Mouse (Mus musculus) stomach, postnatal 0 days (tissue): ENCODE measurements at regions not wholly inside any gene's neighbourhood (a gene's known extent, or its start where the extent isn't known, plus 50 kb on each side); places are given as distances from the start of the nearest gene placed in this dataset.

Source experiments
- ATAC-seq: fragments of 200-750 bp; cut with Nextera tagmentation; 2 replicates; pipeline ENCODE4 v1.8.0; 2017; ENCODE audit not compliant: low FRiP score, low TSS enrichment
- DNase-seq: peaks from one replicate; pipeline ENCODE4 v3.0.0-alpha.2; 2016; ENCODE audit warnings: low spot score
- H3K27ac ChIP-seq: fragments of 300-500 bp; sonication (generic); replicated peaks from 2 replicates; pipeline ENCODE4 v1.5.1; 2014; ENCODE audit warnings: mild to moderate bottlenecking, control low read depth
- H3K27me3 ChIP-seq: fragments of 300-500 bp; sonication (generic); 2 replicates; pipeline ENCODE4 v1.6.1; 2014; ENCODE audit warnings: low read length; ENCODE audit not compliant: control insufficient read depth, insufficient read depth
- H3K36me3 ChIP-seq: fragments of 300-500 bp; sonication (generic); 2 replicates; pipeline ENCODE4 v1.6.1; 2014; ENCODE audit warnings: low read length, mixed read lengths; ENCODE audit not compliant: control insufficient read depth, insufficient read depth
- H3K4me1 ChIP-seq: fragments of 300-500 bp; sonication (generic); replicated peaks from 2 replicates; pipeline ENCODE4 v1.6.1; 2014; ENCODE audit warnings: antibody characterized with exemption; ENCODE audit not compliant: control insufficient read depth, insufficient read depth
- H3K4me2 ChIP-seq: fragments of 300-500 bp; sonication (generic); replicated peaks from 2 replicates; pipeline ENCODE4 v1.6.1; 2014; ENCODE audit warnings: low read depth, mild to moderate bottlenecking, control low read depth, moderate library complexity
- H3K4me3 ChIP-seq: fragments of 300-500 bp; sonication (generic); 2 replicates; pipeline ENCODE4 v1.5.1; 2014; ENCODE audit warnings: low read depth, low read length, control low read depth
- H3K9ac ChIP-seq: fragments of 300-500 bp; sonication (generic); 2 replicates; pipeline ENCODE4 v1.6.1; 2014; ENCODE audit warnings: mild to moderate bottlenecking, low read length, control low read depth, mixed read lengths
- H3K9me3 ChIP-seq: fragments of 300-500 bp; sonication (generic); 2 replicates; pipeline ENCODE4 v1.6.1; 2016; ENCODE audit warnings: low read length; ENCODE audit not compliant: control insufficient read depth
- CTCF ChIP-seq: IDR thresholded peaks from 2 replicates; pipeline ENCODE4 v1.5.1; 2016; ENCODE audit warnings: antibody characterized with exemption, low read depth, mild to moderate bottlenecking, moderate library complexity
- EP300 ChIP-seq: optimal IDR thresholded peaks from 2 replicates; pipeline ENCODE3; 2016; ENCODE audit warnings: antibody characterized with exemption
- WGBS: fragments of 180-500 bp; shearing (Covaris S2); extraction: QIAGEN DNeasy Blood & Tissue Kit; methylation state at CpG from one replicate; pipeline ENCODE4 v1.1.7; 2014; 5-methylcytosine and 5-hydroxymethylcytosine counted together

DNA sequence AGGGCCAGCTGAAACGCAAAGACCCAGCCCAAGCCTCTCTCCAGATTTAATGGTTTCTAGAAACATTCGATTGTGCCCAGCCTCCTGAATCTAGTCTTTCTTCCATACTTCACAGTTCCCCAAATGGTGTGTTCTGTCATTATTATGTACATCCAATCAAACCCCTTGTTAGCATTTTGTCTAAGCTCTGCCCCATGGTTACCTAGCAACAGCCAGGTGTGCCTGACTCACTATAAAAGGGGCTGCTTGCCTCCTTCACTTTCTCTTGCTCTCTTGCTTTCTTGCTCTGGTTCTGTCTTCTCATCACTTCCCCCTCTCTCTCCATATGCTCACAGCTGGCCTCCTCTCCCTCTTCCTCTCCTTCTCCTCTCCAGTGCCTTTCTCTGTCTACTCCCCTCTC lies 217.8 kb downstream of the Phlda1 start:
- TF ChIP-seq CTCF (no peak), EP300 (no peak)
- Histone ChIP-seq H3K9me3 (no peaks in the 10 kb centered on the region), H3K9ac (no peak overlapping the region), H3K4me2 (no peak overlapping the region), H3K4me1 (0 out of 2 replicates have a peak, but pooled peaks cover 2% of the 10 kb centered on the region), H3K27me3 (no peaks in the 10 kb centered on the region), H3K4me3 (no peak overlapping the region), H3K36me3 (no peaks in the 10 kb centered on the region), H3K27ac (no peak overlapping the region)
- no peak for DNase-seq
- WGBS: 75% methylated on average over 2 of the region's 2 CpGs
- no peak for ATAC-seq

DNA sequence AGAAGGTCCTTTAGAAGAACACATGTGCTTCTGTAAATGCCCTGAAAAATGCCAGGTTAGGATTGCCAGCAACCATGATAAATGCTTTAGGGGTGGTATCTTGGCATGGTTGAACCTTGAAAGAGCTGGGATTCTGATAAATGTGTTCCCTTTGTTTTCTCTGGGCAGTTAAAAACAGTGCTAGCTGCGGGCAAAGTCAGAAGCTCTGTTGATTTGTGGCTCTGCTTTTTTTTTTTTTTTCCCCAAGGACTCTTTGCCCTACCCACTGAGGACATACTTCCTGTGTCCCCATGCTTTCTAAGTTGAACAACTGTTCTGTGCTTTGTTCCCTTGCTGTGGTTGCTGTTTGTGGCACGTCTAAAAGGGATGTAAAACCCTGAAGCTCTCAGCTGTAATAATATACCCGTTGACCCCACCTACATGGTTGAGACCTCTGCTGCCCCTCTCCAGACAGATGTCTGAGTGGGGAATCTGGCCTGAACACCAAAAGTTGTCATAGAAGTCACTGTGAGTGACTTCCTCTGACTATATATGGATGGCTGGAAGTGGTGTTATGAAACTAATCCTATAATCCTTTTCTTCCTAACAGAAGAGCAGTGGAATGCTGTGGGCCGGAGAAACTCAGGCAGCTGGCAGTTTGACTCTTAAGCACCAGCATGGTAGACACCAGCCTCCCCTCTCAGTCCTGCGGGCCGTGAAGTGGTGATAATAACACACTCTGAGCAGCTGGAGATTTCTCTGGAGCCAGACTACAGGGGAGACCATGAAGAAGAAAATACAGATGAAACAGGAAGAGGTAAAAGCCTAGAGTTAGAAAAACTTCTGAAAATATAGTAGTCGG lies 218.7 kb downstream of the Phlda1 start:
- WGBS: 45% methylated on average over 7 of the region's 7 CpGs
- no peak overlapping the region for H3K4me3 ChIP-seq
- no peaks in the 10 kb centered on the region for H3K9me3 ChIP-seq
- ATAC-seq (0 out of 2 replicates have a peak, but pooled peaks have one; percentile 21), DNase-seq (no peak)
- TF ChIP-seq EP300 (no peak), CTCF (no peak)
- H3K9ac ChIP-seq: no peak overlapping the region
- no peak overlapping the region for H3K4me2 ChIP-seq
- H3K36me3 ChIP-seq: no peaks in the 10 kb centered on the region
- no peak overlapping the region for H3K27ac ChIP-seq
- H3K27me3 ChIP-seq: no peaks in the 10 kb centered on the region
- 0 out of 2 replicates have a peak, but pooled peaks cover 2% of the 10 kb centered on the region for H3K4me1 ChIP-seq

DNA sequence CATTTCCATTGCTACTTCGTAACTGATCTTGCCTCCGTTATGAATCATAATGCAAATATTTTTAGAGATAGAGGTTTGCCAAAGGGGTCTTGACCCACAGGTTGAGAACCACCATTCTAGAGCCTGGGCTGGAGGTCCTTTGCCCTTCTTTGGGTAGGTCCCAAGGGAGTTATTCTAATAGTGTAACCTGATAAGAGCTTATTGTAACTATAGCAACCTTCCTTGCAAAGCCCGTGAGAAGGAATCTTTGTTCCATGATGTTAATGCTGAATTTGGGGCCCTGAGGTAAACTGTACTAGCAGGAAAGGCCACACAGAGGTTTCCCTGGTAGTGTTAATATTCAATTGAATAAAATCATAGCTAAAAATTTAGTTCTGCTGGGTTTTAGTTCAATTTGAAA lies 229.9 kb downstream of the Phlda1 start:
- 51% methylated on average over 3 of the region's 3 CpGs for WGBS
- no peak for DNase-seq

DNA sequence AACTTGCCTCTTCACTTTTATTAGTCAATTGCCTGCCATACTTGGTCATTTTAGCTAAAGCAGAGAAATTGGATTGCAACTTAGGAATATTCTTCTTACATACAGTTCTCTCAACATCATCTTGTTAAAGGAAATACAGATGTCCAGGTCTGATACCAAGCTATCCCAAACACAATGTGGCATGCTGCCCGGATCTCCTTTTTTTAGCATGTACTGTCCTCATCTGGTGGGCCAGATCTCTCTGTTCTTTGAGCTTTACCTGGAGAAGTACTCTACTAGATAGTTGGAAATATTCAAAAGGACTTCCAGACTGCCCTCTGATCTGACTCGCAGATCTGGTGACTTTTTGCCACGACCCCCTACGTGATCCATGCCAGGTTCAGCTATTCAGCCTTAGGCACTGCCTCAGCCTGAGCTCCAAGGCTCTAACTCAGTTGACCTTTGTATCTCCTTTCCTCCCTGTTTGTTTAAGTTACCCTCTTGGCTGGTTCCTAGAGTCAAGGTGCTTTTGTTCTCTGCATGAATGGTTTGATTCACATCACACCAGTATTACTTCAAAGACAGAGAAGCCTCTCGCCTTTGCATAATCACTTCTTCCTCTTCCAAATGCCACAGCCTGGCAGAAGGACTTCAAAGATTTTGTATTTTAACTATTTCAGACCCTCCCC lies 232.9 kb upstream of the Krr1 start:
- no peak for TF ChIP-seq EP300
- no peak for TF ChIP-seq CTCF
- ATAC-seq: peak; percentile 78
- no peak for DNase-seq
- Histone ChIP-seq H3K4me2 (no peak overlapping the region), H3K9ac (no peak overlapping the region), H3K9me3 (no peaks in the 10 kb centered on the region), H3K4me1 (no peaks in the 10 kb centered on the region), H3K4me3 (no peak overlapping the region), H3K27me3 (no peaks in the 10 kb centered on the region), H3K27ac (no peak overlapping the region), H3K36me3 (no peaks in the 10 kb centered on the region)
- WGBS: 29% methylated on average over 5 of the region's 5 CpGs

More for the DNA sequence above, 229.9 kb downstream of the Phlda1 start:
- no peaks in the 10 kb centered on the region for H3K36me3 ChIP-seq
- no peaks in the 10 kb centered on the region for H3K4me1 ChIP-seq
- H3K4me3 ChIP-seq: no peak overlapping the region
- H3K4me2 ChIP-seq: no peak overlapping the region
- no peak for ATAC-seq
- H3K9ac ChIP-seq: no peak overlapping the region
- no peaks in the 10 kb centered on the region for H3K27me3 ChIP-seq
- no peaks in the 10 kb centered on the region for H3K9me3 ChIP-seq
- no peak overlapping the region for H3K27ac ChIP-seq
- no peak for TF ChIP-seq CTCF
- TF ChIP-seq EP300: no peak

DNA sequence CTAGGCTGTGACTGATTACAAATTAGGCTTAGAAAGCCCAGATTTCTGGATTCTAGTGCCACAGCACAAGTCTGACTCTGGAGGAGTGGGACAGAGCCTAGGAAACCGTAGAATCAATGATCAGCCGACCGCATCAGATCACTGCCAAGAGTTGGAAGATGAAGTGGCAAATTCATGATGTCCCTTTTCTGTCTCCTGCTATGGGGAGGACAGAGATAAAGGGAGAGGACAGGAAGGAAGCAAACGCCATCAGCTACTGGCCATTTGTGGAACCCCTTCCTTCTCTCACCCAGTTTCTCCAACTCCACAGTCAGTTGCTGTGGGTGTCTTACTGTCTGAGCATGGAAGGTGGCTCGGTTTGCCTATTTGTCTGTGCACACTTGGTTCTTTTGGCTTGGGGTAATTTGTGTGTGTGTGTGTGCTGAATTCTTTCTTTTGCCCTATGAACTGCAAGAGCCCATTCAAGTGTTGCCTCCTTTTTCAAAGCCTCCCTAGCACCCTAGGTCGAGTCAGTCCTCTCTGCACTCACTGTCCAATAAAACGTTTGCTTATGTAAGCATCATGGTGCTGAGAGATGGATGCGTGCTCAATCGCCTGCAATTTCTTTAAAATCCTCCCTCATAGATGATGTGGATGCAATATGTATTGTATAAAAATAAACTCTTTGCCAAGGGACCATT lies 231.7 kb upstream of the Krr1 start:
- DNase-seq: no peak
- Histone ChIP-seq H3K9me3 (no peaks in the 10 kb centered on the region), H3K36me3 (no peaks in the 10 kb centered on the region), H3K9ac (no peak overlapping the region), H3K4me3 (no peak overlapping the region), H3K27ac (no peak overlapping the region), H3K4me2 (no peak overlapping the region), H3K4me1 (no peaks in the 10 kb centered on the region), H3K27me3 (no peaks in the 10 kb centered on the region)
- no peak for TF ChIP-seq CTCF
- no peak for TF ChIP-seq EP300
- no peak for ATAC-seq
- WGBS: 63% methylated on average over 9 of the region's 9 CpGs
